Mouse (Mus musculus) ES-E14 (cell line): ENCODE measurements around the gene Phf21a. TPM values are rescaled to one million over a fixed set of nuclear protein-coding genes. Genes with fewer than 3 reads are reported as not detected.

Experiments
- DNase-seq: peaks from one replicate; pipeline ENCODE4 v3.0.0-alpha.2; 2013; ENCODE audit warnings: low read depth, low spot score
- H3K27ac ChIP-seq: 2 replicates; pipeline ENCODE4 v1.5.1; 2012; ENCODE audit warnings: low read depth, mild to moderate bottlenecking, low read length, moderate library complexity, mixed read lengths; ENCODE audit not compliant: poor library complexity, insufficient read depth, severe bottlenecking
- H3K36me3 ChIP-seq: 2 replicates; pipeline ENCODE4 v1.6.1; 2012; ENCODE audit warnings: mild to moderate bottlenecking, low read length, moderate library complexity, mixed read lengths; ENCODE audit not compliant: control insufficient read depth, poor library complexity, insufficient read depth, severe bottlenecking
- H3K4me1 ChIP-seq, 2 experiments: fragments of 150-350 bp in 1 of 2; sonication (generic) in 1 of 2; 2 replicates each; pipeline ENCODE4 v1.6.1; 2012; ENCODE audit warnings: low read length in 2 of 2, mild to moderate bottlenecking in 1 of 2, mixed read lengths in 1 of 2; ENCODE audit not compliant: control insufficient read depth in 2 of 2, insufficient read depth in 2 of 2, poor library complexity in 1 of 2
- H3K4me3 ChIP-seq, 2 experiments: fragments of 150-350 bp in 1 of 2; sonication (generic) in 1 of 2; 2 replicates each; pipeline ENCODE4 v1.5.1; 2012; ENCODE audit warnings: low read length in 2 of 2, low read depth in 1 of 2, mild to moderate bottlenecking in 1 of 2, mixed read lengths in 1 of 2; ENCODE audit not compliant: insufficient read depth in 1 of 2, poor library complexity in 1 of 2, severe bottlenecking in 1 of 2
- H3K9ac ChIP-seq: 2 replicates; pipeline ENCODE4 v1.6.1; 2012; ENCODE audit warnings: low read depth, mild to moderate bottlenecking, low read length, mixed read lengths; ENCODE audit not compliant: poor library complexity, insufficient read depth, severe bottlenecking
- H3K9me3 ChIP-seq: fragments of 150-350 bp; sonication (generic); 2 replicates; pipeline ENCODE4 v1.6.1; 2012; ENCODE audit warnings: low read depth, mild to moderate bottlenecking, low read length; ENCODE audit not compliant: control insufficient read depth, insufficient read depth
- CHD2 ChIP-seq: IDR thresholded peaks from 2 replicates; pipeline ENCODE4 v1.6.1; 2014; ENCODE audit warnings: mild to moderate bottlenecking, low read depth, low read length, inconsistent platforms
- HCFC1 ChIP-seq: IDR thresholded peaks from 2 replicates; pipeline ENCODE4 v1.6.1; 2012; ENCODE audit warnings: low read length, inconsistent platforms, borderline replicate concordance; ENCODE audit not compliant: insufficient read depth
- MAFK ChIP-seq: IDR thresholded peaks from 2 replicates; pipeline ENCODE4 v1.6.1; 2014; ENCODE audit warnings: mild to moderate bottlenecking, low read depth, low read length, inconsistent platforms; ENCODE audit not compliant: insufficient read depth
- ZC3H11A ChIP-seq: IDR thresholded peaks from 2 replicates; pipeline ENCODE4 v1.6.1; 2012; ENCODE audit warnings: low read depth, mild to moderate bottlenecking, inconsistent platforms, low read length, borderline replicate concordance
- ZNF384 ChIP-seq: IDR thresholded peaks from 2 replicates; pipeline ENCODE4 v1.6.1; 2012; ENCODE audit warnings: low read depth, low read length, inconsistent platforms
- in situ Hi-C, 2 experiments: fragments of 600-800 bp; cut with MboI; formaldehyde crosslinking; loops; one replicate each; pipeline ENCODE4 v1.15.1; 2025; ENCODE audit warnings: low sequenced_read_pairs in 2 of 2, inconsistent platforms in 1 of 2; ENCODE audit not compliant: unreplicated experiment in 2 of 2
- total RNA-seq: library from RNA; depleted of rRNA; stranded (reverse); fragments of 300-350 nt; gene quantifications from 2 replicates; pipeline ENCODE4 v1.2.3, GENCODE M21; 2012

Phf21a gene
- total RNA-seq, 1 experiment: 23.5 TPM

DNA sequence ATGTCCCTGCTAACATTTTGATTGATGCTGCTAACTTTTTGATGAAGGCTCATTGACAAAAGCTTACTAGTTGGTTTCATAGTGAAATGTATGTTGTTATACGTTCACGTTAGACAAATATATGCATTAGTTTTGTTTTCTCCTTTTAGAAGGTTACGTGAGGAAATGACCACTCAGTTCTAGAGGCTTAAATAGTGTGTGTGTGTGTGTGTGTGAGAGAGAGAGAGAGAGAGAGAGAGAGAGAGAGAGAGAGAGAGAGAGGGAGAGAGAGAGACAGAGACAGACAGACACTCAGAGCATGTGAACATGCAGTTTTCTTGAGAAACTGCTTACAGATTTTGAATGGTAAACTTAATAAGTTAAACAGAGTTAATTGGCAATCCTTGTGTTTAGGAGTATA, 95.8 kb downstream of the Phf21a start:
- H3K9ac ChIP-seq: no peak overlapping the region
- in situ Hi-C loops: no loop called here
- DNase-seq: no peak
- H3K36me3 ChIP-seq: no peaks in the 10 kb centered on the region
- no peak overlapping the region for H3K27ac ChIP-seq
- H3K4me1 ChIP-seq: peaks cover 3 to 4% of the 10 kb centered on the region in 2 experiments; a peak in 2 of 4 replicates
- TF ChIP-seq MAFK (no peak), HCFC1 (no peak), CHD2 (no peak), ZC3H11A (no peak), ZNF384 (no peak)
- H3K9me3 ChIP-seq: no peaks in the 10 kb centered on the region
- no peak overlapping the region for H3K4me3 ChIP-seq

DNA sequence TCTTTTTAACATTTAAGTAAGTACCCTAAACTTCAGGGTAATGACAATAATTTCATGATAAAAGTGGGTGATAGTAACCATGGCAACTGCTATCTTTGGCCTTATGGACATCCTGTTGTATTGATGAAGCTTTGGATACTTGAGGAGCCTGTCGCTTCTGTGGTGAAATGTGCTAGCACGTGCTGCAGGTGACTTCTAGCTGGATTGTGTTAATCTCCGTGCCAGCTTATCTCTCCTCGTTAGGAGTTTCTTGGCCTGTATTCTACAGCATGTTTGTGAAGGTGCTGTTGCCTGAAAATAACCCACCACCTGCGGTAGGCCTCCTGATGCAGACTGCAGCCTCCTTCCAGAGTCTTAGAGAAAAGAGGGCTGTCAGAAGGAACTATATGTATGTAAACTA, 98.0 kb downstream of the Phf21a start:
- peaks cover 3 to 4% of the 10 kb centered on the region in 2 experiments; a peak in 2 of 4 replicates for H3K4me1 ChIP-seq
- no peak overlapping the region for H3K27ac ChIP-seq
- no peaks in the 10 kb centered on the region for H3K9me3 ChIP-seq
- no peak overlapping the region for H3K4me3 ChIP-seq
- in situ Hi-C loops: no loop called here
- no peaks in the 10 kb centered on the region for H3K36me3 ChIP-seq
- no peak for DNase-seq
- TF ChIP-seq ZC3H11A (no peak), HCFC1 (no peak), MAFK (no peak), CHD2 (no peak)
- H3K9ac ChIP-seq: no peak overlapping the region

DNA sequence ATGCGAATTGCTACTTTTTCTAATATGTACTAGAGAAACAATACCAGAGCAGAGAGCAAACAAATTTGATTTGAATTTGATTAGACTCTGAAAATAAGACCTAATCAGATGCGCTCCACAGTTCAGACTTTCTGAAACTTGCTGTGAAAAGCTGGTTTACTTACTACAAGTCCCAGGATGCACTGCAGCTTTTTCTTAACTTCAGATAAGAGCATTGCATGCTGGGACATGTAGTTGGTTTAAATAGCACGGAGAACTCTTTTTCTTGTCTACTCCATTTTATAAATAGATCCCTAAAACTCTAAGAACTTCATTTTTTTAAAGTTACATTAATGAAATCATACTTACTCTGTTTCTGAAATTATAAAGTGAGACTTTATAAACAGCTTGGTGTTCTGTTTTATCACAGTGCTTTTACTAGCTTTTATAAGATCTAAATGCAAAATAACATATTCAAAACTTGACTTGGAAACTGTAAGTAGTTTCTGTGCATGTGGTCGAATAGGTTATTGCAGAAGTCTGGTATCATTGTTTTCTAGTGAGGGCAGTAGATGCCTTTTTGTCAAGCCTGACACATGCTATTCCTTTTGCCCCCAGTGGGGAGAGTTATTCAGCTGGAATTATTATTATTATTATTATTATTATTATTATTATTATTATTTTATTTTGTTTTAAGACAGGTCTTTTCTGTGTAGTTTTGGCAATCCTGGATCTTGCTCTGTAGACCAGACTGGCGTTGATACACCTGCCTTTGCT, 99.1 kb downstream of the Phf21a start:
- Histone ChIP-seq H3K27ac (no peak overlapping the region), H3K36me3 (no peaks in the 10 kb centered on the region), H3K9ac (no peak overlapping the region), H3K4me1 (peaks cover 3% of the 10 kb centered on the region in 2 experiments; a peak in 2 of 4 replicates), H3K4me3 (no peak overlapping the region), H3K9me3 (no peaks in the 10 kb centered on the region)
- in situ Hi-C loops: no loop called here
- peak; percentile 100 for TF ChIP-seq HCFC1
- TF ChIP-seq ZC3H11A: no peak
- no peak for DNase-seq

DNA sequence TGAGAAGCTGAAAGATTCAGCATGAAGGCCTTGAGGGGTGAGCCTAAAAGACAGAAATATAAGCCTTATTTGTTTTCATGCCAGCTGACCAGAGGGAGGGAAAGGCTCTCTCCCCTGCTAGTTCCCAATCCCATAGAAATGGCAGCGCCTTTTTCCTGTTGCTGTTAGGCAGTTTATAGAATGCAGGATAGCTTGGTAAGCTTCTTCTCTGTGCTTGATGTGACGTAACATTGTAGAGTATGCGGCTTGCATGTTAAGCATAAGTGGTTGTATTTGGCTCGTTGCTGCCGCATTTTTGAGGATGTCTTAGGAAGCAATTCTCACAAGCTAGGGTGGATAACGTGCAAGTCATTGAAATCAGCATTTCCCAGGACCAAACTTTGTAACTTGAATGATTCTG, 105.2 kb downstream of the Phf21a start:
- no peak for DNase-seq
- Histone ChIP-seq H3K36me3 (no peaks in the 10 kb centered on the region), H3K9me3 (no peaks in the 10 kb centered on the region), H3K4me1 (peaks cover 7 to 17% of the 10 kb centered on the region in 2 experiments; a peak in 3 of 4 replicates), H3K4me3 (no peak overlapping the region), H3K9ac (no peak overlapping the region), H3K27ac (no peak overlapping the region)
- TF ChIP-seq ZNF384 (no peak), MAFK (no peak), CHD2 (no peak), ZC3H11A (no peak), HCFC1 (no peak)
- in situ Hi-C loops: no loop called here

DNA sequence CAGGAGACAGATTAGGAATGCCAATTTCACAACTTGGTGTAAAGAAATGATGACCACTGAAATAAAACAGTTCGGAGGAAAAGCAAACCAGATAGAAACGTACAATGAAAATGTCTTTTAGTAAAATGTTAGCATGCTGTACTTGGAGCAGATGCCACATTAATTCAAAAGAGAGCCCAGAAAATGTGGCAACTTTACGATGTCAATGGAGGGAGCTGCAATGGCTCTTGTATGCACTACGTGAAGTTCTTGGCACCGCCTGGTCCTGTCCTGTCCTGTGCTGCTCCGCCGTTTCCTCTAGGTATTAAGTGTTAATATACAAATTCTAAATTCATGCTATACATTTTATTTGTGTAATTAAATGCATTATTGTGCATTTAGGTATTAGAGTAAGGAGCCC, 105.8 kb downstream of the Phf21a start:
- no peak for TF ChIP-seq MAFK
- TF ChIP-seq HCFC1: no peak
- no peak for TF ChIP-seq CHD2
- TF ChIP-seq ZC3H11A: no peak
- TF ChIP-seq ZNF384: no peak
- H3K27ac ChIP-seq: no peak overlapping the region
- no peak for DNase-seq
- H3K4me3 ChIP-seq: no peak overlapping the region
- H3K36me3 ChIP-seq: no peaks in the 10 kb centered on the region
- peaks cover 9 to 17% of the 10 kb centered on the region in 2 experiments; a peak in 3 of 4 replicates for H3K4me1 ChIP-seq
- in situ Hi-C loops: no loop called here
- H3K9me3 ChIP-seq: no peaks in the 10 kb centered on the region
- H3K9ac ChIP-seq: no peak overlapping the region
